Mouse (Mus musculus): ENCODE results near the gene Brd2. TPM values are rescaled to one million over a fixed set of nuclear protein-coding genes. Genes with fewer than 3 reads are reported as not detected.

Gene Brd2
- polyA plus RNA-seq, 1 experiment = 233 TPM

- TF ChIP-seq CTCF (IDR thresholded peaks at IDR 0.05; ENCODE audit: borderline replicate concordance, insufficient read depth, low read length) = no peak
- TF ChIP-seq POLR2A (IDR thresholded peaks at IDR 0.05; ENCODE audit: low read depth, low read length) = no peak; the same call in 1 of the 2 replicates
- H3K27ac ChIP-seq (ENCODE audit: insufficient read depth, low read length) = peak overlapping the region; percentile 98
- H3K4me3 ChIP-seq (ENCODE audit: insufficient read depth, low read length) = peak overlapping the region; percentile 70
- H3K4me1 ChIP-seq (ENCODE audit: control insufficient read depth, insufficient read depth, low read length) = peaks cover 10% of the 10 kb centered on the region
These were observed 677 bp upstream of the Brd2 start for GRCm38 (mm10) chr17:34123111-34123510.

DNA sequence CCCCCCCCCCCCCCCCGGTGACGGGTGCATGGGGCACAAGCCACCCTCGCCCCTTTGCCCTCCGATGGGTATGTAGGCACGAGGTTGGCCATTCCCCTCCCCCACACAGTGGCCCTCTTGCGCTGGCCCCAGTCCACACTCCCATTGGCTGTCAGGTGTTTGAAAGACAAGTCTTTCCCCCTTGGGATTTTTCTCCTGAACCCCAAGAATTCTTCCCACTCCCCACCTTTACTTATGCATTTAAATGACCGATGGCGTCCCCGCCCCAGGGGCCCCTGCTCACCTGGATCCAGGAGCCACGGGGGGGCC, 601 bp downstream of the Brd2 start:
- Histone ChIP-seq H3K4me1 (ENCODE audit: control insufficient read depth, insufficient read depth, low read length) (0 out of 2 replicates have a peak, but pooled peaks cover 4% of the 10 kb centered on the region), H3K4me3 (ENCODE audit: insufficient read depth, low read length) (peak overlapping the region; percentile 68), H3K27ac (ENCODE audit: insufficient read depth, low read length) (peak overlapping the region; percentile 100)
- no peak for TF ChIP-seq CTCF (IDR thresholded peaks at IDR 0.05; ENCODE audit: borderline replicate concordance, insufficient read depth, low read length)
- peak; percentile 28; the same call in 1 of the 2 replicates for TF ChIP-seq POLR2A (IDR thresholded peaks at IDR 0.05; ENCODE audit: low read depth, low read length)

DNA sequence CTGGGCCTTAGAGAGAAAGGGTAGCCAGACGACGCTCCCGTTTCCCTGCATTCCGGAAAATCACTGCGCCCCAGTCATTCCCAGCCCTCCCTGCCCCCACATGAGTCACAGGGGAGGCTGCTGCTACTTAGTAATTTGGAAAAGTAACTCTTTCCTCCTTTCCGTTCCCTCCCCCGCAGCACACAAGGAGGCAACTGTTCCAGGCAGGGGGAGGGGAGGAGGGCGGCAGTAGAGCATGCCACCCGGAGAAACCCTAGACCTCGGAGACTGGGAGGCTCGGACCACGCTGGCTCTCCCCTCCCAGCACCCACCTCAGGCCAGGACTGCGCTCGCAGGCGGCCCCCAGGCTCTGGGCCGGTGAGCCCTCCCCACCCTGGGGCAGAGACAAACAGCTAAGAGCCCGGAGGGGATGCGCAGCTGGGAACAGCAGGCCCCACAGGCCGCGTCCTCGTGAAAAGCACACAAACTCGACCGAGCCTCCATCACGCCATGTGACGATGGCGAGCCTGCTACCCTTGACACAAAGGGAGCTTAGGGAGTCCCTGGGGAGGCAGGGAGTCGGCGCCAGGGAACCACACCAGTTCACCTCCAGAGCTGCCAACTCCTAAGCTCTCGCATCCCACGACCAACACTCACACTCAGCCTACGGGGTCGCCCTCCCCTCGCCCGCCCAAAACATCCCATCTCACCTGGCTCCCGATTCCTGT, 1.1 kb downstream of the Brd2 start:
- H3K4me3 ChIP-seq (ENCODE audit: insufficient read depth, low read length) = peak overlapping the region; percentile 68
- 0 out of 2 replicates have a peak, but pooled peaks cover 4% of the 10 kb centered on the region for H3K4me1 ChIP-seq (ENCODE audit: control insufficient read depth, insufficient read depth, low read length)
- TF ChIP-seq POLR2A (IDR thresholded peaks at IDR 0.05; ENCODE audit: low read depth, low read length) = peak; percentile 71
- TF ChIP-seq CTCF (IDR thresholded peaks at IDR 0.05; ENCODE audit: borderline replicate concordance, insufficient read depth, low read length) = no peak
- H3K27ac ChIP-seq (ENCODE audit: insufficient read depth, low read length) = peak overlapping the region; percentile 100

GRCm38 (mm10) chr17:34120814-34121171, 1.6 kb downstream of the Brd2 start:
- TF ChIP-seq CTCF (IDR thresholded peaks at IDR 0.05; ENCODE audit: borderline replicate concordance, insufficient read depth, low read length) = no peak
- TF ChIP-seq POLR2A (IDR thresholded peaks at IDR 0.05; ENCODE audit: low read depth, low read length) = no peak; the same call in 1 of the 2 replicates
- Histone ChIP-seq H3K4me3 (ENCODE audit: insufficient read depth, low read length) (peak overlapping the region; percentile 81), H3K4me1 (ENCODE audit: control insufficient read depth, insufficient read depth, low read length) (0 out of 2 replicates have a peak, but pooled peaks cover 4% of the 10 kb centered on the region), H3K27ac (ENCODE audit: insufficient read depth, low read length) (peak overlapping the region; percentile 100)

GRCm38 (mm10) chr17:34120180-34120723, 2.2 kb downstream of the Brd2 start:
- H3K4me3 ChIP-seq (ENCODE audit: insufficient read depth, low read length) = peak overlapping the region; percentile 81
- TF ChIP-seq CTCF (IDR thresholded peaks at IDR 0.05; ENCODE audit: borderline replicate concordance, insufficient read depth, low read length) = no peak
- no peak; the same call in none of the 2 replicates for TF ChIP-seq POLR2A (IDR thresholded peaks at IDR 0.05; ENCODE audit: low read depth, low read length)

GRCm38 (mm10) chr17:34119249-34120179, 2.9 kb downstream of the Brd2 start, which contains the start of gene H2-DMa:
Gene H2-DMa, plus strand, starts transcription at chr17:34119541.
- H3K4me1 ChIP-seq (ENCODE audit: control insufficient read depth, insufficient read depth, low read length) = peaks cover 11% of the 10 kb centered on the region; the same call in 1 of the 2 replicates
- peak; percentile 97 for TF ChIP-seq POLR2A (IDR thresholded peaks at IDR 0.05; ENCODE audit: low read depth, low read length)
- no peak for TF ChIP-seq CTCF (IDR thresholded peaks at IDR 0.05; ENCODE audit: borderline replicate concordance, insufficient read depth, low read length)
- peak within 1 kb of the TSS; percentile 84 for H3K4me3 ChIP-seq (ENCODE audit: insufficient read depth, low read length)
- H3K27ac ChIP-seq (ENCODE audit: insufficient read depth, low read length) = peak within 1 kb of the TSS; percentile 100

More at GRCm38 (mm10) chr17:34120180-34120723, 2.2 kb downstream of the Brd2 start:
- H3K4me1 ChIP-seq (ENCODE audit: control insufficient read depth, insufficient read depth, low read length) = peaks cover 9% of the 10 kb centered on the region; the same call in 1 of the 2 replicates
- peak overlapping the region; percentile 100 for H3K27ac ChIP-seq (ENCODE audit: insufficient read depth, low read length)

DNA sequence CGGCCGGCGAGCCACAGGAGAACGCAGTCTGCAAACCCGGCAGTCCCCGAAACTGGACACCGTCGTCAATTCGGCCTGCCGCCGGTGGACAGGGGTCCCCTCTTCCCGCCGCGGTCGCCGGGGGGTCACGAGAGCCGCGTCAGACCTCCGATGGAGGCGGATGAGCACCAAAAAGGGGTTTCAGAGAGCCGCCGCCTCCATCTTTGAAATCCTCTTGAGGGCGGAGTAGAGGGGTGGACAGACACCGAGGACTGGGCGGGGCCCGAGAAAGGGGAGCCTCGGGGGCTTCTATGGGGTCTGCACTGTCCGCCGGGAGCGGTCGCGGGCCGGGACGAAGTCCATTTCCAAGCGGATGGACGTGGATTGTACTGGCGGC, 3.6 kb downstream of the Brd2 start:
- H3K4me1 ChIP-seq (ENCODE audit: control insufficient read depth, insufficient read depth, low read length) = peaks cover 11% of the 10 kb centered on the region; the same call in 1 of the 2 replicates
- TF ChIP-seq POLR2A (IDR thresholded peaks at IDR 0.05; ENCODE audit: low read depth, low read length) = no peak
- no peak for TF ChIP-seq CTCF (IDR thresholded peaks at IDR 0.05; ENCODE audit: borderline replicate concordance, insufficient read depth, low read length)
- H3K27ac ChIP-seq (ENCODE audit: insufficient read depth, low read length) = 0 out of 2 replicates have a peak overlapping the region, but pooled peaks have one; percentile 1
- peak overlapping the region; percentile 84 for H3K4me3 ChIP-seq (ENCODE audit: insufficient read depth, low read length)

DNA sequence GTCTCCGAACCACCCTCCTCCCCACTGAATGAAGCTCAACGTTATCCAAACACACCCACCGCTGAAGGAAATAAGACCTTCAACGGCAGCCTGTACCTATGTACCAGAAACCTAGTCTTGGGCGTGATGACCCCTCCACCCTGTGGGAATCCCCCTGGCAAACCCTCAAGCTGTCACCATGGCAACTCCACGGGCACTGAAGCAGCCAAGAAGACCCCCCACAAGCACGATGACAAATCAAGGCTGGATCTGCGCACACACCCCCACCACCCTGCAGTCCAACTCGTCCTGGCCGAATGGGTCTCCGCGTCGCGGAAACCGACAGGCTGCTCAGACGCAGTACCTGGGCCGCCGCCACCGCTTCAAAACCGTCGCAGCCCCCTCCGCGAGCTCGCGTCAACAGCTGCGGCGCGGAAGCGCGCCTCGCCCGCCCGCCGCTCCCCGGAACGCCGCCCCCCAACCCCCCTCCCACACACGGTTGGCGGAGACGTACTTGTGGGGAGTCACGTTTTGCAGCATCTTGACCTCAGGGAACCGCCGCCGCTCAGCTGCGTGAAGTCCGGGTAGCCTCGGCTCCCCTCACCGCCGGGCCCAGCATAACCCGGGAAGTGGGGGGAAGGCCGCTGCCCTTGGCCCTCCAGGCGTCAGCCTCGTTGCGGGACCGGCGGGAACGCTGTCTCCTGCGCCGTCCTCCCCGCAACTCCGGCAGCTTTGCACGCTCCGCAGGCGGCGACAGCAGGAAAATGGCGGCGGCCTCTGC, 4.1 kb downstream of the Brd2 start:
- peaks cover 11% of the 10 kb centered on the region; the same call in 1 of the 2 replicates for H3K4me1 ChIP-seq (ENCODE audit: control insufficient read depth, insufficient read depth, low read length)
- H3K27ac ChIP-seq (ENCODE audit: insufficient read depth, low read length) = 0 out of 2 replicates have a peak overlapping the region, but pooled peaks have one; percentile 1
- peak overlapping the region; percentile 84 for H3K4me3 ChIP-seq (ENCODE audit: insufficient read depth, low read length)
- TF ChIP-seq CTCF (IDR thresholded peaks at IDR 0.05; ENCODE audit: borderline replicate concordance, insufficient read depth, low read length) (no peak), POLR2A (IDR thresholded peaks at IDR 0.05; ENCODE audit: low read depth, low read length) (no peak; the same call in 1 of the 2 replicates)

All from embryonic fibroblast, embryonic 13.5 days (primary cell).